Mouse (Mus musculus): ENCODE measurements around the gene Ncoa4. TPM values are rescaled to one million over a fixed set of nuclear protein-coding genes. Genes with fewer than 3 reads are reported as not detected.

Ncoa4 gene
- polyA plus RNA-seq, 1 experiment from 2014 or later: 112 TPM

Other genes starting within 250 kb of the Ncoa4 start
- gene Galnt15, start 130.9 kb upstream of the Ncoa4 start, polyA plus RNA-seq (2015; fragmentation: Nextera tagmentation; extraction: Ambion mirVana): 0.45 and 0.47 TPM in 2 replicates
- gene Oxnad1, start 74.5 kb upstream of the Ncoa4 start, polyA plus RNA-seq (2015; fragmentation: Nextera tagmentation; extraction: Ambion mirVana): 20.5 and 23.6 TPM in 2 replicates
- gene Dph3, start 74.1 kb upstream of the Ncoa4 start, polyA plus RNA-seq (2015; fragmentation: Nextera tagmentation; extraction: Ambion mirVana): 74.6 and 76.6 TPM in 2 replicates
- gene Msmb, start 17.8 kb upstream of the Ncoa4 start, polyA plus RNA-seq (2015; fragmentation: Nextera tagmentation; extraction: Ambion mirVana): not detected in 2 replicates
- 221 and 228 TPM in 2 replicates for gene Timm23, start 42.0 kb downstream of the Ncoa4 start, polyA plus RNA-seq (2015; fragmentation: Nextera tagmentation; extraction: Ambion mirVana)
- gene Parg, start 42.1 kb downstream of the Ncoa4 start, polyA plus RNA-seq (2015; fragmentation: Nextera tagmentation; extraction: Ambion mirVana): 39.8 and 41.7 TPM in 2 replicates
- gene Ogdhl, start 162.2 kb downstream of the Ncoa4 start, polyA plus RNA-seq (2015; fragmentation: Nextera tagmentation; extraction: Ambion mirVana): 26.2 TPM in 2 replicates
- 0.45 and 0.89 TPM in 2 replicates for gene 1700024G13Rik, start 228.5 kb downstream of the Ncoa4 start, polyA plus RNA-seq (2015; fragmentation: Nextera tagmentation; extraction: Ambion mirVana)